Mouse (Mus musculus) embryonic facial prominence, embryonic 15.5 days (tissue): ENCODE data around the gene Wnt3a. TPM values are rescaled to one million over a fixed set of nuclear protein-coding genes. Genes with fewer than 3 reads are reported as not detected.
A peak's percentile ranks its signal among the peaks of the same experiment; 100 is the strongest.

ENCODE experiments used
- ATAC-seq: fragments of 200-750 bp; cut with Nextera tagmentation; 2 replicates; pipeline ENCODE4 v1.8.0; 2017; ENCODE audit warnings: low read depth, moderate TSS enrichment; ENCODE audit not compliant: insufficient number of reproducible peaks, low FRiP score, low TSS enrichment
- H3K27ac ChIP-seq: fragments of 300-500 bp; sonication (generic); replicated peaks from 2 replicates; pipeline ENCODE4 v1.5.1; 2015; ENCODE audit warnings: mild to moderate bottlenecking, inconsistent platforms
- H3K27me3 ChIP-seq: fragments of 300-500 bp; sonication (generic); 2 replicates; pipeline ENCODE4 v1.6.1; 2015; ENCODE audit warnings: inconsistent platforms
- H3K36me3 ChIP-seq: fragments of 300-500 bp; sonication (generic); 2 replicates; pipeline ENCODE4 v1.6.1; 2015; ENCODE audit warnings: mild to moderate bottlenecking, inconsistent platforms
- H3K4me1 ChIP-seq: fragments of 300-500 bp; sonication (generic); 2 replicates; pipeline ENCODE4 v1.6.1; 2015; ENCODE audit warnings: inconsistent platforms
- H3K4me2 ChIP-seq: fragments of 300-500 bp; sonication (generic); replicated peaks from 2 replicates; pipeline ENCODE4 v1.6.1; 2015; ENCODE audit warnings: mild to moderate bottlenecking, inconsistent platforms
- H3K4me3 ChIP-seq: fragments of 300-500 bp; sonication (generic); replicated peaks from 2 replicates; pipeline ENCODE4 v1.5.1; 2015; ENCODE audit warnings: mild to moderate bottlenecking, inconsistent platforms
- H3K9ac ChIP-seq: fragments of 300-500 bp; sonication (generic); 2 replicates; pipeline ENCODE4 v1.6.1; 2015; ENCODE audit warnings: inconsistent platforms
- H3K9me3 ChIP-seq: fragments of 300-500 bp; sonication (generic); replicated peaks from 2 replicates; pipeline ENCODE4 v1.6.1; 2016; ENCODE audit warnings: inconsistent platforms
- WGBS: fragments of 180-500 bp; shearing (Covaris S2); methylation state at CpG from one replicate; pipeline ENCODE4 v1.1.7; 2015; 5-methylcytosine and 5-hydroxymethylcytosine counted together
- polyA plus RNA-seq: library from polyadenylated mRNA; unstranded; fragments of >200 nt; fragmentation: Nextera tagmentation; extraction: Ambion mirVana; gene quantifications from 2 replicates; pipeline ENCODE4 v1.2.1, GENCODE M21; 2015

The Wnt3a gene
- polyA plus RNA-seq, 1 experiment from 2014 or later = 3.4 TPM

DNA sequence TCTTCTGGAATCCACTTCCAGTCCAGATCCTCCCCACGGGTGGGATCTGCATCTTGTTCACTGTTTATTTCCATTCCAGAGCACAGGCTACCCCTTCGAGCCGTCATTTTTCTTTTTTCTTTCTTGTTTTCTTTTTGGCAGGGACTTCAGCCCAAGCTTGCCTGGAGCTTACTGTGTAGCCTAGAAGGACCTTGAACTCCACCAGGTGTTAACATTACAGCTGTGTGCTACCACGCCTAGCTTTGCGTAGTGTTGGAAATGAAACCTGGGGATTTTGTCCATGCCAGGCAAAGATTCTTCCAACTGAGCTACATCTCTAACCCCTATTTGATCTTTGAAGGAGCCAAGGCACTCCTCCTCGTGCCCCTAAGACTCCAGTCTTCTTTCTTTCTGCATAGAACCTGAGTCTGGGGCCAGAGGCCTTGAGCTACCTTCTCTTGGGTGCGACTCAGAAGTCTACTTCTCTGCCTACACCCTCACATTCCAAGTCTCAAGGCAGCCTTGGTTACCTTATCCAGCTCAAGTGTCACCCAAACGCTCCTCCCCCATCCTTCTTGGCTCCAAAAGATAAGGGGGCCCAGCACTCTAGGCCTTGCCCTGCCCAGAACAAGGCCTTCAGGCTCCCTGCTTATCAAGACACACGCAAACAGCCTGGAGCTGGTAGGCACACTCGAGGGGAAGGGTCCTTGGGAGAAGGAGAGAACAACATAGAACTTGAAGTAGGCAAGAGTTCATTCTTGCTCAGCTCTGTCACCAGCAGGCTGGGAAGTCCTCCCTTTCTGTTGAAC, 29.7 kb downstream of the Wnt3a start:
- Histone ChIP-seq H3K36me3 (no peaks in the 10 kb centered on the region), H3K4me3 (no peak overlapping the region), H3K27me3 (peaks cover 31% of the 10 kb centered on the region), H3K9me3 (no peaks in the 10 kb centered on the region), H3K4me2 (no peak overlapping the region), H3K4me1 (peaks cover 14% of the 10 kb centered on the region; the same call in 1 of the 2 replicates), H3K9ac (no peak overlapping the region), H3K27ac (no peak overlapping the region)
- 71% methylated on average over 10 of the region's 10 CpGs for WGBS
- no peak for ATAC-seq

- H3K4me3 ChIP-seq = no peak overlapping the region
- H3K9ac ChIP-seq = no peak overlapping the region
- H3K9me3 ChIP-seq = no peaks in the 10 kb centered on the region
- no peak overlapping the region for H3K4me2 ChIP-seq
- peaks cover 19% of the 10 kb centered on the region for H3K27me3 ChIP-seq
- H3K4me1 ChIP-seq = peaks cover 13% of the 10 kb centered on the region; the same call in 1 of the 2 replicates
- no peak for ATAC-seq
- WGBS = 87% methylated on average over 7 of the region's 7 CpGs
- H3K36me3 ChIP-seq = no peaks in the 10 kb centered on the region
- no peak overlapping the region for H3K27ac ChIP-seq
These were observed 30.9 kb downstream of the Wnt3a start for GRCm38 (mm10) chr11:59259647-59260046.

- ATAC-seq = no peak
- H3K36me3 ChIP-seq = no peaks in the 10 kb centered on the region
- H3K27ac ChIP-seq = no peak overlapping the region
- H3K9me3 ChIP-seq = no peaks in the 10 kb centered on the region
- WGBS = 59% methylated on average over 10 of the region's 10 CpGs
- H3K9ac ChIP-seq = no peak overlapping the region
- H3K4me2 ChIP-seq = no peak overlapping the region
- H3K27me3 ChIP-seq = 0 out of 2 replicates have a peak, but pooled peaks cover 7% of the 10 kb centered on the region
- no peaks in the 10 kb centered on the region for H3K4me1 ChIP-seq
- H3K4me3 ChIP-seq = no peak overlapping the region
These were observed 42.5 kb downstream of the Wnt3a start for GRCm38 (mm10) chr11:59248101-59248500.

DNA sequence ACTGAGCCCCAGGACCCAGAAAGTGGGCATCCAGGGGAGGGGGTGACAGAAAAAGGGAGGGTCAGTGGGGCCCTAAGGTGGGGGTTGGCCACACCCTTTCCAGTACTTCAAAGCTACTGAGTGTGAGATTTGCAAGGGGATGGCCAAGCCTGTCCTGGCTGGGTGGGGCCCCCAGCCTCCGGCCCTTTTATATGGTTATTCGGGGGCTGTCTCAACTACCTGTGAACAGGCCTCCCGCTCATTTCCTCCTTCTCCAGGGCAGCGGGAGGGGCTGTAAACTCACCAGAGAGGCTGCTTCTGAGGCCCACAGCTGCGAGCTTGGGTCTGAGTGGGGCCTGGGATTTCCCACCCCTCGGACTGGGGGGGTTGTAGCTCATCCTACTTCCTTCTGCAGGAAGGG, 46.7 kb downstream of the Wnt3a start:
- ATAC-seq = no peak
- Histone ChIP-seq H3K36me3 (no peaks in the 10 kb centered on the region), H3K9me3 (no peaks in the 10 kb centered on the region), H3K4me1 (peaks cover 5% of the 10 kb centered on the region), H3K4me2 (no peak overlapping the region), H3K27ac (no peak overlapping the region), H3K4me3 (no peak overlapping the region), H3K27me3 (peaks cover 7% of the 10 kb centered on the region; the same call in 1 of the 2 replicates), H3K9ac (no peak overlapping the region)
- WGBS = 36% methylated on average over 6 of the region's 6 CpGs

DNA sequence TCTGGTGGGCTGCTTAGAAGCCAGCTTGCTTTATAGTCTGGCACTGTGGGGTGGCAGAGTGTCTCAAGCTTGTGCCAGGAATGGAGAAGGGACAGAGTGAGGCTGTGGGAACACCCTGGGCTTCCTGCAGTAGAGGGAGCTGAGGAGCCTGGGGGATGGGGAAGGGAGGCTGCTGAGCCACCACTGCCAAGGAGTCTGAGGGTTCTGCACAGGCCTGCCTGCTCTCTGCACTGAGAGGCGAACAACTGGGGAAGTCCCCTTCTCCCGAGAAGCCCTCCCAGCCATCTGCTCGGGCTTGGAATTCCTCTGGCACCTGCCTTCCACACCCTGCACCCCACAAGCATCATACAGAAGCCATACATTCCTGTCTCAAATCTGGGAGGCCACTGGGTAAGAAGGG, 48.7 kb downstream of the Wnt3a start:
- Histone ChIP-seq H3K27ac (no peak overlapping the region), H3K4me1 (peaks cover 6% of the 10 kb centered on the region), H3K9ac (no peak overlapping the region), H3K27me3 (peaks cover under 1% of the 10 kb centered on the region; the same call in 1 of the 2 replicates), H3K36me3 (no peaks in the 10 kb centered on the region), H3K4me3 (no peak overlapping the region), H3K9me3 (no peaks in the 10 kb centered on the region), H3K4me2 (no peak overlapping the region)
- ATAC-seq = peak; percentile 41; the same call in 1 of the 2 replicates
- WGBS = 36% methylated on average over 3 of the region's 3 CpGs

- Histone ChIP-seq H3K36me3 (no peaks in the 10 kb centered on the region), H3K4me3 (no peak overlapping the region), H3K4me2 (no peak overlapping the region), H3K9ac (no peak overlapping the region), H3K4me1 (peaks cover 6% of the 10 kb centered on the region), H3K9me3 (no peaks in the 10 kb centered on the region), H3K27me3 (no peaks in the 10 kb centered on the region; the same call in 1 of the 2 replicates), H3K27ac (no peak overlapping the region)
- WGBS = 74% methylated on average over 4 of the region's 4 CpGs
- ATAC-seq = no peak
These were observed 50.8 kb downstream of the Wnt3a start for GRCm38 (mm10) chr11:59239796-59240195.

GRCm38 (mm10) chr11:59239428-59239785, 51.1 kb downstream of the Wnt3a start:
- no peak for ATAC-seq

DNA sequence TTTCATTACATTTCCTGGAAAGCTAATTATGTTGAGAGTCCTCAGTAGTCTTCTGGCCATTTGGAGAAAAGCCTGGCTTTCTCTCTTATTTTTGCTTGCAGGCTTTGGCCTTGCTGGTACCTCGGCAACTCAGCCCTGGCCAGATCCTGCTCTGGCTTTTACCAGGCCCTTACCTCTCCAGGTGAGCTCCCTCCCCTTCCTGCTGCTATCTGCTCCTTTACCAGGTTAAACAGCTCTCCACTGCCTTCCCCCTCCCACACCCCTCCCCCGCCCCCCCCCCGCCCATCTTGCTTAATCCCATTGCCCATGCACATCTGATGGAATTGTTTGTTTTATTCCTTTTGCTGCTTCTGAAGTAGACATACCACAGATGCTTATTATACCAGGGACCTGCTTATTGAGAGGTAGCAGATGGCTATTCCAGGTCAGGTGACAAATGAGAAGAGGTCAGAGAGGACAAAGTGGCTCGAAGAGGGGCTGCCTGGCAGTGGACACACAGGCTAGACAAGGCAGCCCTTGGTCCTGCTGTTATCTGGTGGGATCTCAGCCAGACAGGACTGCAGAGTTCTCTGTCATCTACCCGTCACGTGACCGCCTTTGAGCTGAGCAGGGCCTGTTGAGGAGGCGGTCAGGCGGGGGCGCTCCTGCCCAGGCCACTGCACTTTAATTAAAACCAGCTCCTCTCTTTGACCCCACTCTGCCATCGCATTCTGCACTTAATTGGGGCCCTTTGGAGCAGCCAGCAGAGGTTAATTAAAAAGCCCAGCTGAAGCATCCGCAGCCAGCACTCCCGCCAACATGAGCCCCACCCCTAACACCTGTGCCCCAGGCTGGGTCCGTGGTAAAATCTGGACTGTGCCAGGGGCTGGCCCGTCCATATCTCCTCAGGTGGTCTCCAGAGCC, 51.8 kb downstream of the Wnt3a start:
- H3K4me3 ChIP-seq = no peak overlapping the region
- peaks cover 6% of the 10 kb centered on the region for H3K4me1 ChIP-seq
- H3K9me3 ChIP-seq = no peaks in the 10 kb centered on the region
- no peaks in the 10 kb centered on the region; the same call in 1 of the 2 replicates for H3K27me3 ChIP-seq
- no peak overlapping the region for H3K9ac ChIP-seq
- WGBS = 4% methylated on average over 14 of the region's 15 CpGs
- H3K36me3 ChIP-seq = no peaks in the 10 kb centered on the region
- H3K27ac ChIP-seq = no peak overlapping the region
- peak; percentile 22; the same call in 1 of the 2 replicates for ATAC-seq
- no peak overlapping the region for H3K4me2 ChIP-seq

More at GRCm38 (mm10) chr11:59239428-59239785, 51.1 kb downstream of the Wnt3a start:
- H3K27ac ChIP-seq = no peak overlapping the region
- WGBS = 46% methylated on average over 4 of the region's 4 CpGs
- no peaks in the 10 kb centered on the region for H3K9me3 ChIP-seq
- H3K4me1 ChIP-seq = peaks cover 6% of the 10 kb centered on the region
- no peak overlapping the region for H3K9ac ChIP-seq
- no peaks in the 10 kb centered on the region for H3K36me3 ChIP-seq
- H3K27me3 ChIP-seq = no peaks in the 10 kb centered on the region; the same call in 1 of the 2 replicates
- no peak overlapping the region for H3K4me3 ChIP-seq
- H3K4me2 ChIP-seq = no peak overlapping the region

- no peak overlapping the region for H3K4me2 ChIP-seq
- no peak overlapping the region for H3K9ac ChIP-seq
- H3K27me3 ChIP-seq = no peaks in the 10 kb centered on the region
- H3K36me3 ChIP-seq = no peaks in the 10 kb centered on the region
- no peaks in the 10 kb centered on the region for H3K9me3 ChIP-seq
- 54% methylated on average over 2 of the region's 2 CpGs for WGBS
- H3K27ac ChIP-seq = no peak overlapping the region
- H3K4me3 ChIP-seq = no peak overlapping the region
- no peak for ATAC-seq
- H3K4me1 ChIP-seq = peaks cover 9% of the 10 kb centered on the region
These were observed 57.8 kb downstream of the Wnt3a start for GRCm38 (mm10) chr11:59232797-59233196.

DNA sequence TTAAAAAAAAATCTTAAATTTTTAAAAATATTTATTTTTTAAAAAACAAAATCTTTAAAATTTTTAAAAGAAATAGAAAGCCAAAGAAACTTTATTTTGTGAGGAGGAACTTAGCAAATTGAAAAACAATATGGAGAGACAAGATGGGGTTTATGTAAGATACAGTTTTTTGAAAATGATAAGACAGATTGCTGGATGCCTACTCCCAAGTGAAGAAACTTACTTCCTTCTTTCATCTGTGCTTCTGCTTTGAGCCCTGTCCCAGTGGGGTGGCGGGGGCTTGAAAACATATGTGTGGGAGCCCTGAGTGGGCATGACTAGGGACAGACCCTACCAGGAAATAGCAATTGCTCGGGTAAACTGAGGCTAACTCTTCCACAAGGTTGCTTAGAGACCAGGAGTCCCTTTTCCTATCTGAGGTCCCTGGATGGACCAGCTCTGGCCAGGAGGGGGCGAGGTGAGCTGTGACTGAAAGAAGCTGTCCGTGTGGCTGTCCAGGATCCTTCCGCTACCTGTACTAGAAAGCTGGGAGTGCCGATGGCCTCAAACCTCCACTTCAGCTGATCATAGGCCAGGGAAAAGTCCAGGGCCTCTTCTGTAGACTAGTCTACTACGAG, 60.3 kb downstream of the Wnt3a start:
- Histone ChIP-seq H3K36me3 (no peaks in the 10 kb centered on the region), H3K4me2 (no peak overlapping the region), H3K27me3 (no peaks in the 10 kb centered on the region), H3K4me3 (no peak overlapping the region), H3K9me3 (no peaks in the 10 kb centered on the region), H3K4me1 (peaks cover 25% of the 10 kb centered on the region), H3K27ac (no peak overlapping the region), H3K9ac (no peak overlapping the region)
- WGBS = 16% methylated on average over 7 of the region's 7 CpGs
- ATAC-seq = no peak
